Mouse (Mus musculus): ENCODE results near the gene Dcaf4. TPM values are rescaled to one million over a fixed set of nuclear protein-coding genes. Genes with fewer than 3 reads are reported as not detected.

Dcaf4 gene
- total RNA-seq (2014; rRNA removed): 45.0 and 55.6 TPM in 2 replicates
- polyA plus RNA-seq (2015; fragmentation: Nextera tagmentation; extraction: Ambion mirVana): 34.5 and 36.9 TPM in 2 replicates

GRCm38 (mm10) chr12:83520311-83520890 is at the start of gene Dcaf4:
Gene Dcaf4 (plus strand): TSS chr12:83520466.
- Histone ChIP-seq H3K4me3 (ENCODE audit: low read length) (peak within 1 kb of the TSS; percentile 60), H3K27ac (peak within 1 kb of the TSS; percentile 74), H3K9ac (replicated peaks; ENCODE audit: low read length) (peak within 1 kb of the TSS; percentile 59), H3K36me3 (ENCODE audit: insufficient read depth, low read length) (no peaks in the 10 kb centered on the region), H3K4me2 (ENCODE audit: low read depth, low read length) (peak within 1 kb of the TSS; percentile 68), H3K9me3 (ENCODE audit: low read length) (no peaks in the 10 kb centered on the region), H3K27me3 (ENCODE audit: insufficient read depth, low read length) (no peaks in the 10 kb centered on the region), H3K4me1 (ENCODE audit: insufficient read depth, low read length) (0 out of 2 replicates have a peak, but pooled peaks cover 5% of the 10 kb centered on the region)
- under 1% methylated on average over 32 of the region's 32 CpGs for WGBS
- DNase-seq (ENCODE audit: low spot score): peak; percentile 96
- peak; percentile 51 for TF ChIP-seq CTCF (IDR thresholded peaks at IDR 0.05; ENCODE audit: low read depth)
- peak; percentile 99 for ATAC-seq

DNA sequence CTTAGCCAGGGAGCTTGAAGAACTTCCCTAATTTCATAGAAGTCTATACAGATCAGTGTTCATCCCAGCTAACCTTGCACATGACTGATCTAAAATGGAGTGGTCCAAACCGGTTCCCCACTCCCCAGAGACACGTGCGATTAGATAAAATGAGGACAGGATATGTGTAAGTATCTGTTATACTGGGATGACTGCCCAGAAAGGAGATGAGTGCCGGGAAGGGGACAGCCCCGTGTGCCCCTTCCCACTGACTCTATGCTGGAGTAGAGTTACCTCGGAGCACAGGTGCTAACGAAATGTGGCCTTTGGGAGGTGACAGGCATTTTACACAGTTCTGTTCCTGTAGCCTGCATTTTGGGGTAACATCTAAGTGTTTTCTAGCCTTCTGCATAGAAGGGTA is 48.5 kb upstream of the Dcaf4 start:
- no peak overlapping the region for H3K4me3 ChIP-seq (ENCODE audit: low read length)

GRCm38 (mm10) chr12:83473987-83474600 is 46.2 kb upstream of the Dcaf4 start:
- no peaks in the 10 kb centered on the region for H3K9me3 ChIP-seq (ENCODE audit: low read length)
- peaks cover 15% of the 10 kb centered on the region; the same call in 1 of the 2 replicates for H3K4me1 ChIP-seq (ENCODE audit: insufficient read depth, low read length)
- no peak overlapping the region for H3K4me2 ChIP-seq (ENCODE audit: low read depth, low read length)
- no peak overlapping the region for H3K27ac ChIP-seq
- no peak overlapping the region for H3K4me3 ChIP-seq (ENCODE audit: low read length)
- no peaks in the 10 kb centered on the region for H3K36me3 ChIP-seq (ENCODE audit: insufficient read depth, low read length)
- no peaks in the 10 kb centered on the region for H3K27me3 ChIP-seq (ENCODE audit: insufficient read depth, low read length)
- 38% methylated on average over 5 of the region's 5 CpGs for WGBS
- peak; percentile 12 for DNase-seq (ENCODE audit: low spot score)
- ATAC-seq: no peak
- H3K9ac ChIP-seq (replicated peaks; ENCODE audit: low read length): no peak overlapping the region
- TF ChIP-seq CTCF (IDR thresholded peaks at IDR 0.05; ENCODE audit: low read depth): no peak

More for the DNA sequence above, 48.5 kb upstream of the Dcaf4 start:
- WGBS: 73% methylated on average over 7 of the region's 7 CpGs
- ATAC-seq: no peak
- Histone ChIP-seq H3K36me3 (ENCODE audit: insufficient read depth, low read length) (no peaks in the 10 kb centered on the region), H3K27ac (no peak overlapping the region), H3K27me3 (ENCODE audit: insufficient read depth, low read length) (no peaks in the 10 kb centered on the region), H3K4me1 (ENCODE audit: insufficient read depth, low read length) (peaks cover 15% of the 10 kb centered on the region; the same call in 1 of the 2 replicates), H3K9me3 (ENCODE audit: low read length) (no peaks in the 10 kb centered on the region), H3K9ac (replicated peaks; ENCODE audit: low read length) (no peak overlapping the region), H3K4me2 (ENCODE audit: low read depth, low read length) (no peak overlapping the region)
- TF ChIP-seq CTCF (IDR thresholded peaks at IDR 0.05; ENCODE audit: low read depth): no peak
- DNase-seq (ENCODE audit: low spot score): no peak

DNA sequence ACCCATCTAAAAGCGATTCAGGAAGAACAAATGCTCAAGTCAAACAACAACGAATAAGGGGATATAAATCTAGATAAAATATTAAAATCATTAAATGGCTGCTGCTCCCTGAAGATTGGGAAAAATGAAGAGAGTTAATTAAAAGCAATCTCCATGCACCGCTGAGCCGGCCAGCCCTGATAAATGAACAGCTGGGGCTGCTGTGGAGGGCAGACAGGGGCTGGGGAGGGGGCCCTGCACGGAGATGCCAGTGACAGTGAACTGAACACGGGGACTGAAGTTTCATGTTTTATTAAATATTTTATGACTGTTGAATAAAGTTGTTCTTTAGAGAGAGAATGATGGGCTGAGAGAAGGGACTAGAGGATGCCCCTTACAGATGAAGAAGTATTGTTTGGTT is 44.8 kb upstream of the Dcaf4 start:
- Histone ChIP-seq H3K36me3 (ENCODE audit: insufficient read depth, low read length) (no peaks in the 10 kb centered on the region), H3K27ac (no peak overlapping the region), H3K9me3 (ENCODE audit: low read length) (no peaks in the 10 kb centered on the region), H3K4me2 (ENCODE audit: low read depth, low read length) (no peak overlapping the region), H3K4me3 (ENCODE audit: low read length) (no peak overlapping the region), H3K4me1 (ENCODE audit: insufficient read depth, low read length) (peaks cover 15% of the 10 kb centered on the region; the same call in 1 of the 2 replicates), H3K9ac (replicated peaks; ENCODE audit: low read length) (no peak overlapping the region), H3K27me3 (ENCODE audit: insufficient read depth, low read length) (no peaks in the 10 kb centered on the region)
- no peak for TF ChIP-seq CTCF (IDR thresholded peaks at IDR 0.05; ENCODE audit: low read depth)
- WGBS: 39% methylated on average over 6 of the region's 6 CpGs
- no peak for DNase-seq (ENCODE audit: low spot score)
- ATAC-seq: no peak

DNA sequence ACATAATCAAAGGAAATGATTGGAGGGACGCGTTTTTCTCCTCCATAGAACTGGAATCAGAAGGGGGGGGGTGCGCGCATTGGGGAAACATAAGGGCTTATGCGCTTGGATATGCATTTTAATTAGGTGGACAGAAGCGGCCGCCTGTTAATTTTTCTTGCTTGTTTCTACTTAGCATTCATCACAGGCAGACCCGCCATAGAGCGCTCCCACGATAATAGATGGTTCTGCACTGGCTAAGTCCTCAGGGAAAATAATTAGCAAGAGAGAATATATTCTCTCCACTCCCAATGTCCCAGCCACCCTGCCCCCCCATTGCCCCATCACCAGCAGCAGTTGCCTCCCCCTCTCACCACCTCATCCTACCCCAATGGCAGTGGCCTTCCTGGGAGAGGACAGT is 44.0 kb upstream of the Dcaf4 start:
- Histone ChIP-seq H3K27ac (no peak overlapping the region), H3K9ac (replicated peaks; ENCODE audit: low read length) (no peak overlapping the region), H3K4me1 (ENCODE audit: insufficient read depth, low read length) (peaks cover 10% of the 10 kb centered on the region; the same call in 1 of the 2 replicates), H3K36me3 (ENCODE audit: insufficient read depth, low read length) (no peaks in the 10 kb centered on the region), H3K4me2 (ENCODE audit: low read depth, low read length) (peak overlapping the region; percentile 10; the same call in 1 of the 2 replicates), H3K27me3 (ENCODE audit: insufficient read depth, low read length) (no peaks in the 10 kb centered on the region), H3K4me3 (ENCODE audit: low read length) (no peak overlapping the region), H3K9me3 (ENCODE audit: low read length) (no peaks in the 10 kb centered on the region)
- DNase-seq (ENCODE audit: low spot score): peak; percentile 31
- no peak for ATAC-seq
- 33% methylated on average over 10 of the region's 10 CpGs for WGBS
- TF ChIP-seq CTCF (IDR thresholded peaks at IDR 0.05; ENCODE audit: low read depth): no peak

- ATAC-seq (no peak), DNase-seq (ENCODE audit: low spot score) (no peak)
- no peak for TF ChIP-seq CTCF (IDR thresholded peaks at IDR 0.05; ENCODE audit: low read depth)
- H3K4me1 ChIP-seq (ENCODE audit: insufficient read depth, low read length): peaks cover 5% of the 10 kb centered on the region; the same call in 1 of the 2 replicates
- H3K9me3 ChIP-seq (ENCODE audit: low read length): no peaks in the 10 kb centered on the region
- 85% methylated on average over 1 of the region's 1 CpGs for WGBS
- no peak overlapping the region for H3K4me2 ChIP-seq (ENCODE audit: low read depth, low read length)
- H3K27ac ChIP-seq: no peak overlapping the region
- no peak overlapping the region for H3K4me3 ChIP-seq (ENCODE audit: low read length)
- H3K9ac ChIP-seq (replicated peaks; ENCODE audit: low read length): no peak overlapping the region
- no peaks in the 10 kb centered on the region for H3K36me3 ChIP-seq (ENCODE audit: insufficient read depth, low read length)
- no peaks in the 10 kb centered on the region for H3K27me3 ChIP-seq (ENCODE audit: insufficient read depth, low read length)
Measured at GRCm38 (mm10) chr12:83479140-83479539, 41.1 kb upstream of the Dcaf4 start.
